Mouse (Mus musculus): ENCODE measurements around the gene Rbm34. TPM values are rescaled to one million over a fixed set of nuclear protein-coding genes. Genes with fewer than 3 reads are reported as not detected.
"Not testable (repeated sequence)": the region's sequence is repeated elsewhere in the genome, so short reads cannot be mapped to it uniquely, and the experiment has no call there.

Rbm34 gene
- 1 to 10 TPM; 4.7 to 4.8 TPM for total RNA-seq (2021)
- long read RNA-seq, experiment 1, partial matches to known transcripts, result 0 of 5 reads
- long read RNA-seq, experiment 1, other reads (novel, unspliced or antisense), result 2 of 5 reads
- long read RNA-seq, experiment 2, partial matches to known transcripts, result 0 of 2 reads
- long read RNA-seq, experiment 2, other reads (novel, unspliced or antisense), result 0 of 2 reads

- DNase-seq, result peak; percentile 92
- Histone ChIP-seq H3K4me3 (peak within 1 kb of the TSS; percentile 80), H3K27ac (peak within 1 kb of the TSS; percentile 90)
- intact Hi-C loops (cut with DNase I), result loop anchor here (5.0 kb wide), 1 partner anchor 473 kb away; no protein-coding TSS in a partner anchor
- TF ChIP-seq CTCF (IDR thresholded peaks at IDR 0.05), result no peak
Observed at GRCm38 (mm10) chr8:126970579-126971313, at the start of gene Rbm34. Gene Rbm34 (minus strand): TSS chr8:126971071.

GRCm38 (mm10) chr8:127011668-127012067, 40.8 kb upstream of the Rbm34 start:
- Histone ChIP-seq H3K27ac (no peak overlapping the region), H3K4me3 (no peak overlapping the region)
- intact Hi-C loops (cut with DNase I), result no loop called here
- DNase-seq, result no peak
- TF ChIP-seq CTCF (IDR thresholded peaks at IDR 0.05), result no peak

GRCm38 (mm10) chr8:126994506-126994905, 23.6 kb upstream of the Rbm34 start:
- TF ChIP-seq CTCF (IDR thresholded peaks at IDR 0.05), result no peak

GRCm38 (mm10) chr8:126989363-126990153, 18.7 kb upstream of the Rbm34 start:
- TF ChIP-seq CTCF (IDR thresholded peaks at IDR 0.05), result 0 out of 2 replicates have a peak, but pooled peaks have one; percentile 10
- H3K27ac ChIP-seq, result no peak overlapping the region
- no peak for DNase-seq
- H3K4me3 ChIP-seq, result no peak overlapping the region
- intact Hi-C loops (cut with DNase I), result loop anchor here (5.0 kb wide), 1 partner anchor 73 kb away; the partner anchor contains the start of gene Pard3

More at GRCm38 (mm10) chr8:126994506-126994905, 23.6 kb upstream of the Rbm34 start:
- intact Hi-C loops (cut with DNase I), result no loop called here
- no peak for DNase-seq
- H3K27ac ChIP-seq, result no peak overlapping the region
- H3K4me3 ChIP-seq, result no peak overlapping the region

GRCm38 (mm10) chr8:126988346-126989006, 17.6 kb upstream of the Rbm34 start:
- no peak overlapping the region for H3K4me3 ChIP-seq

GRCm38 (mm10) chr8:126986495-126986894, 15.6 kb upstream of the Rbm34 start:
- Histone ChIP-seq H3K27ac (no peak overlapping the region), H3K4me3 (no peak overlapping the region)
- peak; percentile 80 for DNase-seq
- intact Hi-C loops (cut with DNase I), result loop anchor here (1.0 to 5.0 kb wide), 3 partner anchors 76 to 192 kb away; partner anchors contain the start of gene Pard3
- no peak for TF ChIP-seq CTCF (IDR thresholded peaks at IDR 0.05)

More at GRCm38 (mm10) chr8:126988346-126989006, 17.6 kb upstream of the Rbm34 start:
- intact Hi-C loops (cut with DNase I), result loop anchor here (5.0 kb wide), 1 partner anchor 74 kb away; the partner anchor contains the start of gene Pard3
- TF ChIP-seq CTCF (IDR thresholded peaks at IDR 0.05), result no peak; the same call in 1 of the 2 replicates
- DNase-seq, result no peak
- H3K27ac ChIP-seq, result no peak overlapping the region

- peak overlapping the region; percentile 61 for H3K27ac ChIP-seq
- no peak for TF ChIP-seq CTCF (IDR thresholded peaks at IDR 0.05)
Observed at GRCm38 (mm10) chr8:126980046-126980445, 9.2 kb upstream of the Rbm34 start.

GRCm38 (mm10) chr8:126979091-126979920, 8.4 kb upstream of the Rbm34 start:
- TF ChIP-seq CTCF (IDR thresholded peaks at IDR 0.05), result no peak
- Histone ChIP-seq H3K4me3 (peak overlapping the region; percentile 63), H3K27ac (peak overlapping the region; percentile 61)
- peak; percentile 50 for DNase-seq
- intact Hi-C loops (cut with DNase I), result no loop called here

More at GRCm38 (mm10) chr8:126980046-126980445, 9.2 kb upstream of the Rbm34 start:
- intact Hi-C loops (cut with DNase I), result no loop called here
- no peak for DNase-seq
- H3K4me3 ChIP-seq, result peak overlapping the region; percentile 63; the same call in 1 of the 2 replicates

GRCm38 (mm10) chr8:126978535-126978934, 7.7 kb upstream of the Rbm34 start:
- Histone ChIP-seq H3K27ac (peak overlapping the region; percentile 61; the same call in 1 of the 2 replicates), H3K4me3 (peak overlapping the region; percentile 63)
- DNase-seq; intact Hi-C loops (cut with DNase I): not testable (repeated sequence)

GRCm38 (mm10) chr8:126978028-126978427, 7.2 kb upstream of the Rbm34 start:
- Histone ChIP-seq H3K27ac (no peak overlapping the region), H3K4me3 (no peak overlapping the region)
- no peak for TF ChIP-seq CTCF (IDR thresholded peaks at IDR 0.05)
- no peak for DNase-seq
- intact Hi-C loops (cut with DNase I), result no loop called here

Data from gastrocnemius, adult 2 months (tissue).